Mouse (Mus musculus) kidney, embryonic 14.5 days (tissue): ENCODE measurements around the gene Syt5. TPM values are rescaled to one million over a fixed set of nuclear protein-coding genes. Genes with fewer than 3 reads are reported as not detected.
"Not testable (repeated sequence)": the region's sequence is repeated elsewhere in the genome, so short reads cannot be mapped to it uniquely, and the experiment has no call there.

Source experiments
- ATAC-seq: fragments of 200-750 bp; cut with Nextera tagmentation; 2 replicates; pipeline ENCODE4 v1.8.0; 2017; ENCODE audit warnings: moderate number of reproducible peaks, mild to moderate bottlenecking, moderate TSS enrichment, moderate library complexity; ENCODE audit not compliant: low FRiP score, low TSS enrichment
- H3K27ac ChIP-seq: fragments of 300-500 bp; sonication (generic); 2 replicates; pipeline ENCODE4 v1.5.1; 2014; ENCODE audit warnings: low read depth, mild to moderate bottlenecking, low read length, moderate library complexity, mixed read lengths
- H3K27me3 ChIP-seq: fragments of 300-500 bp; sonication (generic); 2 replicates; pipeline ENCODE4 v1.6.1; 2014; ENCODE audit warnings: mild to moderate bottlenecking, low read length; ENCODE audit not compliant: control insufficient read depth, insufficient read depth
- H3K36me3 ChIP-seq: fragments of 300-500 bp; sonication (generic); 2 replicates; pipeline ENCODE4 v1.6.1; 2014; ENCODE audit warnings: low read length, mixed read lengths; ENCODE audit not compliant: control insufficient read depth, insufficient read depth
- H3K4me1 ChIP-seq: fragments of 300-500 bp; sonication (generic); 2 replicates; pipeline ENCODE4 v1.6.1; 2014; ENCODE audit warnings: low read length, mixed read lengths; ENCODE audit not compliant: control insufficient read depth, insufficient read depth
- H3K4me2 ChIP-seq: fragments of 300-500 bp; sonication (generic); replicated peaks from 2 replicates; pipeline ENCODE4 v1.6.1; 2014; ENCODE audit warnings: low read depth, mild to moderate bottlenecking, low read length
- H3K4me3 ChIP-seq: fragments of 300-500 bp; sonication (generic); 2 replicates; pipeline ENCODE4 v1.5.1; 2014; ENCODE audit warnings: mild to moderate bottlenecking, low read length
- H3K9ac ChIP-seq: fragments of 300-500 bp; sonication (generic); 2 replicates; pipeline ENCODE4 v1.6.1; 2014; ENCODE audit warnings: low read depth, mild to moderate bottlenecking, low read length, moderate library complexity
- H3K9me3 ChIP-seq: fragments of 300-500 bp; sonication (generic); 2 replicates; pipeline ENCODE4 v1.6.1; 2016; ENCODE audit warnings: low read length; ENCODE audit not compliant: control insufficient read depth
- WGBS: fragments of 180-500 bp; shearing (Covaris S2); extraction: QIAGEN DNeasy Blood & Tissue Kit; methylation state at CpG from one replicate; pipeline ENCODE4 v1.1.7; 2014; 5-methylcytosine and 5-hydroxymethylcytosine counted together
- polyA plus RNA-seq: library from polyadenylated mRNA; unstranded; fragments of >200 nt; fragmentation: Nextera tagmentation; extraction: Ambion mirVana; gene quantifications from 2 replicates; pipeline ENCODE4 v1.2.1, GENCODE M21; 2014

Gene Syt5
- polyA plus RNA-seq, 1 experiment from 2014 or later, result 5.3 TPM

DNA sequence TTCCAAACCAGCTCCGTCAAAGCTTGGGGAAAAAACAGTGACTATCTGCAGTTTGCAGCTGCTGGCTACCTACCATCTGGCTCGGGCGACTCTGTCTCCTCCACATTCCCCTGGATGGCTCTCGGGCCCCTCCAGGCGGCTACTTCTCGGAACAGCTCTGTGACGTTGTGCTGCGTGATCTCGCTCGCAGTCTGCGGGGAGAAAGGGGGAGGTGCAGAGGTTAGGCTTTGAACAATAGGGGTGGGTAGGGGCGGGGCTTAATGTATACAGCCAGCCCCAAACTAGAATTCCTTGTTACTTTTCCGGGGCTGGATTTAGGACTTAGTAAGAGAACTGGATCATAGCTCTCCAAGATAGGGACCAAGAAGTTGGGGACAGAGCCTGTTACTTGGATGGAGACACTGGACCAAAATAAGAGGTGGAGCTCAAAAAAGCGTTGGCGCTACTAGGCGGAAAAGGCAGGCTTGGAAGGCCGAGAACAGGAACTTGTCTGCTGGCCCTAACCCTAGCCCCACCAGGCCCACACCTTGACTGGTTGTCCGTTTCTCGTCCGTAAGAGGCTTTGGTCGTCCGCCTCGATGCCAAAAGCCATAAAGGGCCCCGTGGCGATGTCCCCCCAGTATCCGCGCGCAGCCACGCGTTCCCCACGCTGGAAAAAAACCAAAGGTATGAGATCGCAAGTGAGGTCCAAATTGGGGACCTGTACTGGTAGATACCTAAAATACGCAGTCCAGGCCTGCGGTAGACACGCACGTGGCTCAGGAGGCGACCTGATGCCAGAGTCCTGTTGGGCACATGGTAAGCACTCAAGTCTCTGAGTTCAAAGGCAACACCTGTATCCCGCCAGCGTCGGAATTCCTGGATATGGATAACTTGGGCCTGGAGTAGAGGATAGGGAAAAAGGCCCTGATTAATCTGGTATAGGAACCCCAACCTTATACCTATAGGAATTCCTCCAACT is 20.7 kb downstream of the Syt5 start:
- Histone ChIP-seq H3K4me2 (peak overlapping the region; percentile 54), H3K9ac (peak overlapping the region; percentile 44), H3K27ac (no peak overlapping the region; the same call in 1 of the 2 replicates), H3K4me1 (peaks cover under 1% of the 10 kb centered on the region; the same call in 1 of the 2 replicates), H3K9me3 (no peaks in the 10 kb centered on the region), H3K4me3 (peak overlapping the region; percentile 27; the same call in 1 of the 2 replicates), H3K36me3 (no peaks in the 10 kb centered on the region), H3K27me3 (no peaks in the 10 kb centered on the region; the same call in 1 of the 2 replicates)
- peak; percentile 89 for ATAC-seq
- WGBS, result 23% methylated on average over 40 of the region's 40 CpGs

DNA sequence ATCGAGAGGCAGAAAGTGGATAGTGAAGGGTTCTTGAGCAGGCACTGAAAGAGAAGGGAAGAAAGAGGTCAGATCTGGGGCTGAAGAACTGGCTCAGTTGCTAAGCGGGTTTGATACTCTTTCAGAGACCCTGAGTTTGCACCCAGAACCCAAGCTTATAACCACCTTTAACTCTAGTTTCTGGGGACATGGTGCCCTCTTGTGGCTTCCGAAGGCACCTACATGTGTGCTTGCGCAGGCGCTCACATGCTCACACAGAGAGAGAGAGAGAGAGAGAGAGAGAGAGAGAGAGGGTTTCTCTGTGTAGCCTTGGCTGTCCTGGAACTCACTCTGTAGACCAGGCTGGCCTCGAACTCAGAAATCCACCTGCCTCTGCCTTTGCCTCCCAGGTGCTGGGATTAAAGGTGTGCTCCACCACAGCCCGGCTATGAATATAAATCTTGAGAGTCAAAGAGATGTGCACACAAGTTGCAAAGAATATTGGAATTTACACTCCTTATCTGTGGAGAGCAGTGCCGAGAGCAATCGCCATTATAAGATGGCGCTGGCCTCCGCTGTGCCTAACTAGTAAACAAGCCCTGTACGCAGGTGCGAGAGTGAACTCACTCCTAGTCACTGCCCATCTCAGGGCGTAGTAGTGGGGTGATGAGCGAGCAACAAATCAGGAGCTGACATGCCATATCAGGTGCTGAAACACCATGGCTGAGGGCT is 23.0 kb downstream of the Syt5 start, which contains the start of gene Tnni3:
Tnni3 (minus strand) TSS at position 18 of the 711 bp plus-strand sequence.
- not testable (repeated sequence) for H3K4me3 ChIP-seq, H3K9me3 ChIP-seq, H3K9ac ChIP-seq, H3K27me3 ChIP-seq, ATAC-seq, H3K36me3 ChIP-seq, H3K4me2 ChIP-seq, H3K27ac ChIP-seq
- H3K4me1 ChIP-seq, result peaks cover 15% of the 10 kb centered on the region
- 75% methylated on average over 15 of the region's 15 CpGs for WGBS

- Histone ChIP-seq H3K4me2 (no peak overlapping the region), H3K27ac (no peak overlapping the region), H3K27me3 (no peaks in the 10 kb centered on the region; the same call in 1 of the 2 replicates), H3K9me3 (no peaks in the 10 kb centered on the region), H3K4me1 (peaks cover 15% of the 10 kb centered on the region), H3K4me3 (no peak overlapping the region), H3K36me3 (no peaks in the 10 kb centered on the region), H3K9ac (no peak overlapping the region)
- ATAC-seq, result no peak
- 87% methylated on average over 33 of the region's 33 CpGs for WGBS
Measured at GRCm38 (mm10) chr7:4523205-4524130, 23.9 kb downstream of the Syt5 start.

GRCm38 (mm10) chr7:4522292-4522691 is 25.0 kb downstream of the Syt5 start:
- no peaks in the 10 kb centered on the region for H3K36me3 ChIP-seq
- no peak overlapping the region for H3K27ac ChIP-seq
- H3K4me2 ChIP-seq, result no peak overlapping the region
- 79% methylated on average over 6 of the region's 6 CpGs for WGBS
- peaks cover 15% of the 10 kb centered on the region for H3K4me1 ChIP-seq
- no peaks in the 10 kb centered on the region for H3K9me3 ChIP-seq
- H3K9ac ChIP-seq, result no peak overlapping the region
- no peaks in the 10 kb centered on the region; the same call in 1 of the 2 replicates for H3K27me3 ChIP-seq
- no peak overlapping the region for H3K4me3 ChIP-seq
- no peak for ATAC-seq

DNA sequence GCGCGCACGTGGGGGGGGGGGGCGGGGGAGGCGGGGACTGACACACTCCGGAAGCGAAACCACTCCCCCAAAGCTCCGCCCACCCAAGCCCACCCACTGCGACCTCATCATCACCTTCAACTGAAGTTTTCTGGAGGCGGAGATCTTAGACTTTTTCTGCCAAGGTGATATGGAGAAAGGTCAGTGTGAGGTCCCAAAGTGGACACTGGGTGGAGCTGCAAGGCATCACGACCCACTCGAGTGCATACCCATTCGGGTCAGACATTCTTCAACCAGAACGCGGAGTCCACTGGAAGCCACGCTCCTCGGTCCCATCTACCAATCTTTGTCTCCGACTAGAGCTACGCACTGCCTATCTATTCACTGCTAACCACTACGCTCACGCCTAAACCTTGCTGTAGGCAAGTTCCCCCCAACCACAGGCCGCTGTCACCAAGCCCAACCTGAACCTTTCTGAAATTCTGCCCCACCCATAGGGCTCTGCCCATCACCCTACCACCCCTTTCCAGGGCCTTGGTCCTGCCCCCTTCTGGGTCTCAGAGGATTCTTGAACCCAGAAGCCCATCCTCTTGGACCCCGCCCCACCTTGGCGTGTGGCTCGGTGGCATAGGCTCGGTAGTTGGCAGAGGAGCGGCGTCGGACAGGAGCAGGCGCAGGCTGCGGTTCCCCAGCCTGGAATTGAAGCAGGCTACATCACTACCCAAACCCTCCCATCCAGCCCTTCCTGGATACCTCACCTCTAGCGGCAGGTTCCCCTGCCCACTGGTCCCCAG is 25.9 kb downstream of the Syt5 start:
- Histone ChIP-seq H3K4me2 (peak overlapping the region; percentile 51), H3K27ac (no peak overlapping the region), H3K4me1 (peaks cover 18% of the 10 kb centered on the region), H3K36me3 (no peaks in the 10 kb centered on the region), H3K9me3 (no peaks in the 10 kb centered on the region), H3K27me3 (no peaks in the 10 kb centered on the region; the same call in 1 of the 2 replicates), H3K4me3 (peak overlapping the region; percentile 25; the same call in 1 of the 2 replicates), H3K9ac (peak overlapping the region; percentile 18; the same call in 1 of the 2 replicates)
- ATAC-seq, result 0 out of 2 replicates have a peak, but pooled peaks have one; percentile 13
- 32% methylated on average over 31 of the region's 32 CpGs for WGBS

DNA sequence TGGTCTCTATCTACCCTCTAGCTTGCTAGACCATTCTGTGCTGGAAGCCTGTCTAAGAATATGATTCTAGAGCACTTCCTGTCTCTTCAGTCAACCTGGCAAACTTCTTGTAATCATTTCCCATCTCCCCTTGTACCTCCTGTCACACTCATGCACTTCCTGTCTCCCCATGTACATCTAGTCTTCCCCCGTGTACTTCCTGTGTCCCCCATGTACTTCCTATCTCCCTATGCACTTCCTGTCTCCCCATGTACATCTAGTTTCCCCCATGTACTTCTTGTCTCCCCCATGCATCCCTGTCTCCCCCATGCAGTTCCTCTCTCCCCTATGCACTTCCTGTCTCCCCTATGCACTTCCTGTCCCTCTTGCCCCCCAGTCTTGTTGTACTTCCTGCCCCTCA is 28.9 kb downstream of the Syt5 start:
- WGBS, result 72% methylated on average over 1 of the region's 1 CpGs
- no peak overlapping the region for H3K4me2 ChIP-seq
- H3K9me3 ChIP-seq, result no peaks in the 10 kb centered on the region
- H3K27ac ChIP-seq, result no peak overlapping the region
- no peak overlapping the region for H3K4me3 ChIP-seq
- H3K36me3 ChIP-seq, result no peaks in the 10 kb centered on the region
- peaks cover 27% of the 10 kb centered on the region for H3K4me1 ChIP-seq
- H3K27me3 ChIP-seq, result no peaks in the 10 kb centered on the region; the same call in 1 of the 2 replicates
- no peak overlapping the region for H3K9ac ChIP-seq
- ATAC-seq, result no peak

DNA sequence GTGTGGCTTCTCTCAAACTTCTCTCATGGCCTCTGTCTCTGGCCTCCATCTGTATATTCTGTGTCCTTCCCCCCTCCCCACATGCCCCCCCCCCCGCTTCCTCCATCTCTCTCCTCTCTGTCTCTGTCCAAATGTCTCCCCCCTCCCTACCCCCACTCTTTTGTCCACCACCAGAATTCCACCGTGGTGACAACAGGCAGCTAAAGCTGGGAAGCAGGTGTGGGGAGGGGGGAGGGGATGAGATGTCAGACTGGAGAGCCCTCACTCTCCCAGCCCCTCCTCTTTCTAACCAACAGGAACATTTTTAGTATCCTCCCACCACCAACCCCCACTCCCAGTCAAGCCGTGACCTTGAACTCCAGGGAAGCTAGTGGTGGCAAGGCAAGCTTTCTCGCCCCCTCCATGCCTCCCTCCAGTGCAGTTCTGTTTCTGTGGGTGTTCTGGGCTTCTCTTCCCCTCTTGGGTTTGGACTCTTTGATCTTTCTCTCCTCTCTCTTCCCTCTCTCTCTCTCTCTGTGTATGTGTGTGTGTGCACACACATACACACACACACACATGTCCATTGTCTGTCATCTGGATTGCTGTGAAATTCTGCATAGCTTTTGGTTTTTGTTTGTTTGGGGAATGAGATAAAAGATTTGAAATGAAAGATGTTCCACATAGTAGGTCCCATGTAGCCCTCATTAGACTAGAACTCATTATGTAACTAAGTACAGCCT is 30.9 kb downstream of the Syt5 start, which contains the start of gene Tnnt1:
Tnnt1 (minus strand) TSS at position 51 of the 719 bp plus-strand sequence.
- no peaks in the 10 kb centered on the region for H3K36me3 ChIP-seq
- no peaks in the 10 kb centered on the region for H3K9me3 ChIP-seq
- H3K4me2 ChIP-seq, result no peak within 1 kb of the TSS
- no peaks in the 10 kb centered on the region; the same call in 1 of the 2 replicates for H3K27me3 ChIP-seq
- WGBS, result 8% methylated on average over 4 of the region's 4 CpGs
- peak within 1 kb of the TSS; percentile 17; the same call in 1 of the 2 replicates for H3K27ac ChIP-seq
- ATAC-seq, result no peak
- H3K4me1 ChIP-seq, result peaks cover 26% of the 10 kb centered on the region
- no peak within 1 kb of the TSS for H3K4me3 ChIP-seq
- no peak within 1 kb of the TSS for H3K9ac ChIP-seq
